Mouse (Mus musculus): ENCODE measurements at regions not wholly inside any gene's neighbourhood (a gene's known extent, or its start where the extent isn't known, plus 50 kb on each side); places are given as distances from the start of the nearest gene placed in this dataset.
A peak's percentile ranks its signal among the peaks of the same experiment; 100 is the strongest.

DNA sequence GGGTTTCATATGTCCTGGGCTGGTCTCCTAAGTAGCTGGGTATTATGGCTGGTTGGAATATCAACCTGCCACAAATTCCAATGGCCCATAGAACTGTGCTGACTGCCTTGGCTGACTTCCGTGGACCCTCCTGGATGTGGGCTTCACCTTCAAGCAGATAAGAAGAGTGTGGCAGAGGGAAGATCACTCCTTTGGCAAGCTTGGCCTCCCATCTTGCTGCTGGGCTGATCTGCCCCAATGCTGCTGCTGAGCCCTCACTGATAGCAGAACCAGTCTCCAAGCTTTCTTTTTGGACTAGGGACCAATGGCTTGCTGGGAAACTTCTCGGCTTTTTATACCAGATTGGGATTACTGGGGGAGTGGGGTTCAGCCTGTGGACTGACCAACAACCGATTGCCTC, 65.6 kb upstream of the Hdhd5 start:
- Histone ChIP-seq H3K36me3 (ENCODE audit: control insufficient read depth, insufficient read depth, low read length) (no peaks in the 10 kb centered on the region), H3K9me3 (ENCODE audit: control insufficient read depth, low read length) (no peaks in the 10 kb centered on the region), H3K4me1 (replicated peaks; ENCODE audit: control insufficient read depth, insufficient read depth, low read length) (peaks cover 8% of the 10 kb centered on the region), H3K4me2 (ENCODE audit: low read depth, low read length, severe bottlenecking) (no peak overlapping the region), H3K27ac (ENCODE audit: low read depth, low read length) (no peak overlapping the region), H3K27me3 (ENCODE audit: control insufficient read depth, insufficient read depth, low read length) (no peaks in the 10 kb centered on the region), H3K9ac (ENCODE audit: low read length) (no peak overlapping the region), H3K4me3 (ENCODE audit: low read depth, low read length) (no peak overlapping the region)
- no peak for DNase-seq (ENCODE audit: low spot score)
- no peak for ATAC-seq (replicated peaks; ENCODE audit: low FRiP score)
- 86% methylated on average over 3 of the region's 3 CpGs for WGBS

DNA sequence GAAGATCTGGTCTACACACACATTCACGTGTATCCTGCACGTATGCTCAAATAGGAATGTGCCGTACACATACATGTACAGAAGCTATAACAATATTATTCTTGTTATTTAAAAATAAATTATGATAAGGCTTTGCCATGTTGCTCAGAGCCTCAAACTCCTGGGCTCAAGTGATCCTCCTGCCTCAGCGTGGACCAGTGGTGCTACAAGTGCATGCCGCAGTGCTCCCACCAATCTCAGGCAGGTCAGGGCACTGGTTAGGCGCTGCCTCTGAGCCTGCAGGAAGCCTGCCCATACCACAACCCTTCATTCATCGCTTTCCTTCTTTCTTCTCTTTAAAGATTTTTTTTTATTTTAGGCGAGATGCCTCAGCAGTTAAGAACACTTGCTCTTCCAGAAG, 63.3 kb upstream of the Hdhd5 start:
- 93% methylated on average over 8 of the region's 8 CpGs for WGBS
- no peak overlapping the region for H3K9ac ChIP-seq (ENCODE audit: low read length)
- no peak overlapping the region for H3K4me2 ChIP-seq (ENCODE audit: low read depth, low read length, severe bottlenecking)
- H3K4me1 ChIP-seq (replicated peaks; ENCODE audit: control insufficient read depth, insufficient read depth, low read length) = peaks cover 10% of the 10 kb centered on the region
- ATAC-seq (replicated peaks; ENCODE audit: low FRiP score) (no peak), DNase-seq (ENCODE audit: low spot score) (no peak)
- no peaks in the 10 kb centered on the region for H3K27me3 ChIP-seq (ENCODE audit: control insufficient read depth, insufficient read depth, low read length)
- no peaks in the 10 kb centered on the region for H3K9me3 ChIP-seq (ENCODE audit: control insufficient read depth, low read length)
- H3K27ac ChIP-seq (ENCODE audit: low read depth, low read length) = no peak overlapping the region
- H3K4me3 ChIP-seq (ENCODE audit: low read depth, low read length) = no peak overlapping the region
- H3K36me3 ChIP-seq (ENCODE audit: control insufficient read depth, insufficient read depth, low read length) = no peaks in the 10 kb centered on the region

DNA sequence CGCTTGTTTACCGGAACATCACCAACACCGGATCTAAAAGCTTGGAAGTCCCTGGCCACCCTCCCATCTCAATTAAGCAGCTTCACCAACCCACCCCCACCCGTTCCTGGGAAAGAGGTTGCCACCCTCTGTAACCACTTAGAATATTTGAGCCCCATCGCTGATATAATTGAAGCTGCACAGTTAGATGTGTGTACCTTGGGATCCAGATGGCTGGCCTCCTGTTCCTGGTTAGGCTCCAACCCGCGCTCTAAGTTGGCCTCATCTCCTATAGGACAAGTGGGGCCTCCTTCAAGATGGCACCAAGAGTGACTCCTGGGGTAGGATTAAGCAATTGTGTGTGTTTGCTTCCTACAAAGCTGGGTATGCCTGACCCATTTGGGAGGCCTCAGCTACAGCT, 61.6 kb upstream of the Hdhd5 start:
- Histone ChIP-seq H3K27me3 (ENCODE audit: control insufficient read depth, insufficient read depth, low read length) (no peaks in the 10 kb centered on the region), H3K27ac (ENCODE audit: low read depth, low read length) (no peak overlapping the region), H3K4me3 (ENCODE audit: low read depth, low read length) (no peak overlapping the region), H3K9ac (ENCODE audit: low read length) (peak overlapping the region; percentile 32; the same call in 1 of the 2 replicates), H3K9me3 (ENCODE audit: control insufficient read depth, low read length) (no peaks in the 10 kb centered on the region), H3K4me2 (ENCODE audit: low read depth, low read length, severe bottlenecking) (peak overlapping the region; percentile 33; the same call in 1 of the 2 replicates), H3K36me3 (ENCODE audit: control insufficient read depth, insufficient read depth, low read length) (no peaks in the 10 kb centered on the region), H3K4me1 (replicated peaks; ENCODE audit: control insufficient read depth, insufficient read depth, low read length) (peaks cover 10% of the 10 kb centered on the region)
- ATAC-seq (replicated peaks; ENCODE audit: low FRiP score) (peak; percentile 18; the same call in 1 of the 2 replicates), DNase-seq (ENCODE audit: low spot score) (no peak)
- 27% methylated on average over 7 of the region's 7 CpGs for WGBS

DNA sequence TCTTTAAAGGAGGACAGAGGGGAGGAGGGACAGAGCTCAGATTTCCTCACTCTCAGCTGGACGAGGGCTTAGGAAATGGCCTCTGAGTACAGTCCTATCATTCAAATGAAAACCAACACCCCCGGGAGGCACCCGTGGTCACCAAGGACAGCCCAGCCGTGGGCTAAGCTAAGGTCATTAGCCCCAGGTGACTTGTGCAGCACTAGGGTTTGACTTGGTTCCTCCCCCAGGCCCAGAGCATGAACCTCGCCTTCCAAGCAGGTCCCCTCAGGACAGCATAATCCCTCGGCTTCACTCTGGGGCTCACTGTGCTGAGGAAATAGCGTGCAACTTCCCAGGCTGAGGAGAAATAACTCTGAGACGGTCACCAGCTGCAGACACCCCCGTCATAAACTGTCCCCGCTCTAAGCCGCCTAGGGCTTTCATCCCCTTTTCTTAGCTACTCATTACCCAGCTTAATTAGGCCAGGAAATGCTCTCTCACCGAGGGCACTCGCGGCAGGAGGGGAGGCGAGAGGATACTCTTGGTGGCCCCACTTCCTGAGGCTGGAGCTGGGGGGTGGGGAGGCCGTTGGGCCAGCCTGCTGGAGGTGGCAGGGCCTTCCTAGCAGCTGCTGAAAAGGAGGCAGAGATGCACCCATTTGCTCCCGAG, 61.0 kb upstream of the Hdhd5 start:
- no peaks in the 10 kb centered on the region for H3K27me3 ChIP-seq (ENCODE audit: control insufficient read depth, insufficient read depth, low read length)
- DNase-seq (ENCODE audit: low spot score) (peak; percentile 70), ATAC-seq (replicated peaks; ENCODE audit: low FRiP score) (peak; percentile 63)
- peak overlapping the region; percentile 33; the same call in 1 of the 2 replicates for H3K4me2 ChIP-seq (ENCODE audit: low read depth, low read length, severe bottlenecking)
- peaks cover 10% of the 10 kb centered on the region for H3K4me1 ChIP-seq (replicated peaks; ENCODE audit: control insufficient read depth, insufficient read depth, low read length)
- no peaks in the 10 kb centered on the region for H3K36me3 ChIP-seq (ENCODE audit: control insufficient read depth, insufficient read depth, low read length)
- 3% methylated on average over 17 of the region's 17 CpGs for WGBS
- H3K9ac ChIP-seq (ENCODE audit: low read length) = peak overlapping the region; percentile 32; the same call in 1 of the 2 replicates
- H3K27ac ChIP-seq (ENCODE audit: low read depth, low read length) = no peak overlapping the region
- H3K9me3 ChIP-seq (ENCODE audit: control insufficient read depth, low read length) = no peaks in the 10 kb centered on the region
- H3K4me3 ChIP-seq (ENCODE audit: low read depth, low read length) = no peak overlapping the region

DNA sequence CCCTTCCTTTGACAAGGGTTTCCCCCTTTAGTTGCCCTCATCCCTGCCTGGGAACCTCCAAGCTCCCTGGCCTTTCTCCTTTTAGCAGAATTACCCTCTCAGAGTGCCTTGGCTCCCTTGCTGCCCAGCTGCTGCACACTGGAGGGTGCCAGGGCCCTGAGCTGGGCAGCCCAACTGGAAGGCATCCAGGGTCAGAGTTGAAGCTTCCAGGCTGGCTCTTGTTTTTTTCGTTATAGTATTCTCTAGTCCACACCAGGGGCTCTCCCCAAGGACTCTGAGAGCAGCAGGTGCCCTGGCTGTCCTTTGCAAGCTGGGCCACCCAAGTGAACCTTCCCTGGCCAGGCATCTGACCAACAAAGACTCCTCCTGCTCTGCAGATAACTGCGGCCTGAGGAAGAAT, 59.1 kb upstream of the Hdhd5 start:
- H3K9me3 ChIP-seq (ENCODE audit: control insufficient read depth, low read length) = no peaks in the 10 kb centered on the region
- H3K36me3 ChIP-seq (ENCODE audit: control insufficient read depth, insufficient read depth, low read length) = no peaks in the 10 kb centered on the region
- no peak overlapping the region for H3K4me3 ChIP-seq (ENCODE audit: low read depth, low read length)
- no peak overlapping the region for H3K4me2 ChIP-seq (ENCODE audit: low read depth, low read length, severe bottlenecking)
- H3K4me1 ChIP-seq (replicated peaks; ENCODE audit: control insufficient read depth, insufficient read depth, low read length) = peaks cover 10% of the 10 kb centered on the region
- no peak overlapping the region for H3K27ac ChIP-seq (ENCODE audit: low read depth, low read length)
- WGBS = 64% methylated on average over 2 of the region's 2 CpGs
- DNase-seq (ENCODE audit: low spot score) (no peak), ATAC-seq (replicated peaks; ENCODE audit: low FRiP score) (no peak)
- H3K27me3 ChIP-seq (ENCODE audit: control insufficient read depth, insufficient read depth, low read length) = no peaks in the 10 kb centered on the region
- H3K9ac ChIP-seq (ENCODE audit: low read length) = no peak overlapping the region

DNA sequence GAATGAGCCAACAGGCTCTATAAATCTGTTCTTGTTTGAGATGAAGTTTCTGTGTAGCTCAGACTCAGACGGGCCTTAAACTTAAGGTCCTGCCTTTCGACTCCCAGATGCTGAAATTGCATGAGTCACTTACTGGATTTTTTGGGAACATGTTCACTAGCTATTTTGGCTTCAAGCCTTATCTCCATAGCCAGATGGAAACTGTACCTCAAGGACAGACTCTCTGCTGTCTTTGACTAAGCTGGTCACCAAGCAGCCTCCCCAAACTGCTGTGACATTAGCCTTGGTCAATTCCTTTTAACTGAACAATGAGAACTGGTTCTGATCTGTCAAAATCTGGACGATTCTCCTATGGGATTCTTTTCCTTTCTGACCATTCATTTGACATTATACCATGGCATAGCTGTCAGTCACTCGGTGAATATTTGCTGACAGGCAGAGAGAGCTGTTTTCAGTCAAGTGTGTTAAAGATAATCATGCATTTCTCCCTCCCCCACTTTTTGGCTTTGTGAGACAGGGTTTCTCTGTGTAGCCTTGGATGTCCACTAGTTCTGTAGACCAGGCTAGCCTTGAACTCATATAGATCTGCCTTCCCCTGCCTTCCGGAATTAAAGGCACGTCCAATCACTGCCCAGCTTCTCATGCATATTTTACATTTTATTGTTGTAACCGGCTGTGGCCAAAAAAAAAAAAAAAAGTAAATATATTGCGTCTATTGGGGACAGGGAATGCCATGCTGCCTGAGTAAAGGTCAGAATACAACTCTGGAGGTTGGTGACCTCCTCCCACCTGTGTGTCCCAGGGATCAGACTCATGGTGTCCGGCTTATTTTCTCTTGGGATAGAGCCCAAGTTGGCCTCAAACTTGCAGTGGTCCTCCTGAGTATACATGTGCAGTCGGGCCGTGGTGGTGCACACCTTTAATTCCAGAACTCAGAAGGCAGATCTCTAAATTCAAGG, 57.9 kb upstream of the Hdhd5 start:
- Histone ChIP-seq H3K4me1 (replicated peaks; ENCODE audit: control insufficient read depth, insufficient read depth, low read length) (peaks cover 10% of the 10 kb centered on the region), H3K27me3 (ENCODE audit: control insufficient read depth, insufficient read depth, low read length) (no peaks in the 10 kb centered on the region), H3K9me3 (ENCODE audit: control insufficient read depth, low read length) (no peaks in the 10 kb centered on the region), H3K4me3 (ENCODE audit: low read depth, low read length) (no peak overlapping the region), H3K27ac (ENCODE audit: low read depth, low read length) (no peak overlapping the region), H3K4me2 (ENCODE audit: low read depth, low read length, severe bottlenecking) (no peak overlapping the region), H3K36me3 (ENCODE audit: control insufficient read depth, insufficient read depth, low read length) (no peaks in the 10 kb centered on the region), H3K9ac (ENCODE audit: low read length) (no peak overlapping the region)
- WGBS = 87% methylated on average over 11 of the region's 11 CpGs
- ATAC-seq (replicated peaks; ENCODE audit: low FRiP score) = no peak
- no peak for DNase-seq (ENCODE audit: low spot score)

DNA sequence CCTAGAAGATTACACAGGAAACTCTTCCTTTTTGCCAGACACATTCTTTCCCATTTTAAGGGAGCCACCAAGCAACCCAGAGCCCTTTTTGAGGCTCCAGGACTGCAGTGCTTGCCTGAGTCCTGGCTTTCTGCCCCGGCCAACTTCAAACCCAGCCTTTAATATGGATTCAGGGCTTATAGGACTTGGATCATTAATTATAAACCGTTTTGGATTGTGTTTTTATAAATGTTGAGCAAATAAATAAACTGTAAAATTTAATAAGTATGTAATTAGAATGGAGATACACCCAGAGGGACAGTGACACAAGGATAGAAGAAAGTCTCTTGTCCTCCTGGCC, 54.8 kb upstream of the Hdhd5 start:
- 66% methylated on average over 2 of the region's 2 CpGs for WGBS
- no peak for DNase-seq (ENCODE audit: low spot score)

DNA sequence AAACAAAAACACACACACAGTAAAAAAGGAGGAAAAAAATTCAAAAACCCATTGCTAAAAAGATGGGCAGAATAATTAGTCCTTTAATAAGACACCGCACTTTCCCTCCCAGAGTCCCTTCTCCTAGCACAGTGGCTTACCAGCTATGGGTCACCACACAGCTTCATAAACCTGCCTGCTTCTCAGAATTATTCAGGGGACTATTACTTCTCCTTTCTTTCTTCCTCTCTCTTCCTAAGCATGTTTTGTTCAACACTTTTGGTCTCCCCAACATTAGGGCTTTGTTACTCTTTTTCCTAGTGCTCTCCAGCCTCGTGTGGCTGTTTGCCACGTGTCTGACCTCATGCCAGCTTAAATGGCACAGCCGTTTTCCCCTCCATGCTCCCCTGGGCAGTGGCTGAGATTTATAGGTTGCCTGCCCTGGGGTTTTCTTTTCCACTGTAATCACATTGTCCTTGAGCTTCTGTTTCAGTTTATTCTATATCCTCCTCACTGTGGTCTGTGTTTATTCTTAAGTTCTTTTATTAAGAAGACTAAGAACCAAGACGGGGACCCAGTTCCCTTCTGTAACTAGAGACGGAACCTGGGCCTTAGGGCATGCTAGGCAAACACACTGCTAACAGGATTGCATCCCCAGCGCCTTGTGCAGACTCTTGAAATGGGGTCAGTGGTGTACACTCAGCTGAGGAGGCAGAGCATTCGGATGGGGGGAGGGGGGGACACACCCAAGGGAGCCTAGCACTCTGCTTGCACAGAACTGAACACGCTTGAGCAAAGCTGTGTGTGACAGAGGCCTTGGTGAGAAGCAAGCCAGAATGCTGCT, 54.2 kb upstream of the Hdhd5 start:
- WGBS = 56% methylated on average over 9 of the region's 9 CpGs
- Histone ChIP-seq H3K4me1 (replicated peaks; ENCODE audit: control insufficient read depth, insufficient read depth, low read length) (0 out of 2 replicates have a peak, but pooled peaks cover 2% of the 10 kb centered on the region), H3K4me2 (ENCODE audit: low read depth, low read length, severe bottlenecking) (no peak overlapping the region), H3K9ac (ENCODE audit: low read length) (no peak overlapping the region), H3K36me3 (ENCODE audit: control insufficient read depth, insufficient read depth, low read length) (no peaks in the 10 kb centered on the region), H3K27ac (ENCODE audit: low read depth, low read length) (no peak overlapping the region), H3K4me3 (ENCODE audit: low read depth, low read length) (no peak overlapping the region), H3K27me3 (ENCODE audit: control insufficient read depth, insufficient read depth, low read length) (no peaks in the 10 kb centered on the region), H3K9me3 (ENCODE audit: control insufficient read depth, low read length) (no peaks in the 10 kb centered on the region)
- DNase-seq (ENCODE audit: low spot score) (no peak), ATAC-seq (replicated peaks; ENCODE audit: low FRiP score) (no peak)

More for the DNA sequence above, 54.8 kb upstream of the Hdhd5 start:
- no peaks in the 10 kb centered on the region for H3K27me3 ChIP-seq (ENCODE audit: control insufficient read depth, insufficient read depth, low read length)
- no peak overlapping the region for H3K4me3 ChIP-seq (ENCODE audit: low read depth, low read length)
- no peaks in the 10 kb centered on the region for H3K9me3 ChIP-seq (ENCODE audit: control insufficient read depth, low read length)
- H3K4me1 ChIP-seq (replicated peaks; ENCODE audit: control insufficient read depth, insufficient read depth, low read length) = 0 out of 2 replicates have a peak, but pooled peaks cover under 1% of the 10 kb centered on the region
- ATAC-seq (replicated peaks; ENCODE audit: low FRiP score) = no peak
- no peak overlapping the region for H3K27ac ChIP-seq (ENCODE audit: low read depth, low read length)
- no peaks in the 10 kb centered on the region for H3K36me3 ChIP-seq (ENCODE audit: control insufficient read depth, insufficient read depth, low read length)
- H3K9ac ChIP-seq (ENCODE audit: low read length) = no peak overlapping the region
- no peak overlapping the region for H3K4me2 ChIP-seq (ENCODE audit: low read depth, low read length, severe bottlenecking)

Data from forebrain, embryonic 11.5 days (tissue).